Mouse (Mus musculus): Measurements from ENCODE around the gene Phf20. TPM values are rescaled to one million over a fixed set of nuclear protein-coding genes. Genes with fewer than 3 reads are reported as not detected.

Phf20 gene
- polyA plus RNA-seq (2014; fragmentation: Illumina TruSeq; extraction: RNeasy Lipid Tissue Mini Kit (QIAGEN cat#74804); ENCODE audit: low read depth, low replicate concordance), result 37.5 TPM

DNA sequence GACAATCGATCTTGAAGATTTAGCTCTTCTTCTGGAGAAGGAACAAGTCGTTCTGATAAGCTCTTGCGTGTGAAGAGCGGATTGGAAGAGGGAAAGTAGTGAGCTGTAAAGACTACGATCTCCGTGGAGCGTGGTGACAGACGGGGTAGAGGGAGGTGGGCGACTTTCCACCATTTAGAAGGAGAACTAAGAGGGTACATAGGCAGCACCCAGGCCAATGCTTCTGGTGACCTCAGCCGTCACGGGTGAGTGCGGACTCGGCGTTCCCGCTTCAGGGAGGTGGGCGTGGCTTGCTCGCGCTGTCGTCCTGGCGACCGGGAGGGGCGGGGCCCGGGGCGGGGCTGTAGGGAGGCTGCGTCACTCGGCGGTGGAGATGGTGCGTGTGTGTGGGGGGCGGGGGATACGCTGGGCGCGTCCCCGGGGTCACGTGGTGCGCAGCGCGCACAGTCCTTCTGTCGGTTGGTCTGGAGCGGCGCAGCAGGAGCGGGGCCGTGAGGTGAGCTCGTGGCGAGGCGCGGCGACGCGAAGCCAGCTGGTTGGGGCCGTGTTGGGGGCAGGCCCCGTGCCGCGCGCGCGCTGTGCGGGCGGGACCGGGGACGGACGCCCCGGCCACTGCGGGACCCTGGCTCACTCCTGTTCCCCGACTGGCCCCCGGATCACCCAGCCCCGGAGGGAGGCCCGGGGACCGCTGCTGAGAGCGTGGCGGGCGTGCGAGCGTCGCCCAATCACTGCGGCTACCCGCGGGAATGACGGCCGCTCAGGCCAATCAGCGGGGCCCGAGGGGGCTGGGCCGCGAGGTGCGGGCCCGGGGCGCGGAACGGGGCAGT is at the start of gene Phf20:
TSS of gene Phf20 (plus strand) at position 165 of the 827 bp plus-strand sequence.

DNA sequence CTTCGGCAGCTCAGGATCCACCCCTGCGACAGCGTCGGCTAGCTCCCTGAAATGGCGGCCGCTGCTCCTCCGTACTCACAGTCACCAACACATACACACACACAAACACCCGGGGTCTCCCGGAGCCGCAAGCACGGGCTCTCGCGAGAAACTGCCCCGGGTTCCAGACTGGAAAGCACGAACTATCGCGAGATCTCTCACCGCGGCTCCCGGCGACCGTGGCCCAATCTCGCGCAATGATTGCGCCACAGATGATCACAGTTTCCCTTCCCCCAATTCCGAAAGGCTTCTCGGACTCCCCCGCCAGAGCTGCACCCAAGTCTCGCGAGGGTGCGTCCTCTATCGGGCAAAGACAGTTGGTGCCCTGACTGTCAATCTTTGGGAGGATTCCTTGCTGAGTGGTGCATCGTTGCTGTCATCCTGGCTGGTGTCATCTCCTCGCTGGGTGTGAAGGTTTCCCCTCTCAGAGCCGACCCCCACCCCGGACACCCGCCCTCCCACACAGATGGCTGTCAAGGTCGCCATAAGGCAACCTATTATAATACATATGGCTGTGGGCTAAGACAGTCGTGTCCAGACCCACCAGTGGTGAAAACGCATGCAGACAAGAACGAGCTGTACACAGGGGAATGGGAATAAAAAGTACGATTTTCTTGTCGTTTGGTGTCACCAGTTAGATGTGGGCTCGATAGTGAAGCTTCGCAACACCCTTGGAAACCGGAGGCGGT is 16.0 kb upstream of the Phf20 start, which contains the start of gene Rbm39:
TSS of gene Rbm39 (minus strand) at position 145 of the 728 bp plus-strand sequence.

DNA sequence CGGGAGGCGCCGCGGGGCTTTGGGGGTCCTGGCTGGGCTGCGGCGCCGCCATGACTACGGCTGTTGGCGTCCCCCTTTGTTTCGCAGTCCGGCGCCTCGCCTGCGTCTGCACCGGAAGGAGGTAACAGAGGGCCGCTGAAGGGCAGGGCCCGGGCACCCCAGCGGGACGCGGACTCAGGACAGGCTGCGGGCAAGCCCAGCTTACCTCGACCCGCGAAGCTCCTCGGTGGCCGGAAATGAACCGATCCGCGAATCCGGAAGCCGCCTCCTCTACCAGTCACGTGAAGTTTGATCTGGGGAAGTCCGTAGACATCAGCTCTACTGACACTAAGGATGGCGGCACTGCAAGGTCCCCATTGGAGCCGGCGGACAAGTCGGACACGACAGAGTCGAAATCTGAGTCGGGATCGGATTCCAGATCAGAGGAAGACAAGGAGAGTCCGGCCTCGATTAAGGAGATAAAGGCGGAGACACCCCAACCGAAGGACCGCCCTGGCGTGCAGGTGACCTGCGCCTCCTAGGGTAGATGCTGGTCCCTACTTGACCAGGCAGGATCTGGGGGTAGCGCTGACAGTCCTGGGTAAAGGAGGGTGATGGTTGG is 116.1 kb downstream of the Phf20 start, which contains the start of the genes Cnbd2 and Scand1:
TSS of gene Cnbd2 (plus strand) at position 3 of the 601 bp plus-strand sequence.
TSS of gene Scand1 (minus strand) at position 408 of the 601 bp plus-strand sequence.

Other genes with a start within 250 kb of the Phf20 start
- 1.7 TPM for gene Cep250, start 240.0 kb upstream of the Phf20 start, polyA plus RNA-seq (2014; fragmentation: Illumina TruSeq; extraction: RNeasy Lipid Tissue Mini Kit (QIAGEN cat#74804); ENCODE audit: low read depth, low replicate concordance)
- gene 6430550D23Rik, start 188.5 kb upstream of the Phf20 start, polyA plus RNA-seq (2014; fragmentation: Illumina TruSeq; extraction: RNeasy Lipid Tissue Mini Kit (QIAGEN cat#74804); ENCODE audit: low read depth, low replicate concordance), result 12.2 TPM
- 35.8 TPM for gene Ergic3, start 188.4 kb upstream of the Phf20 start, polyA plus RNA-seq (2014; fragmentation: Illumina TruSeq; extraction: RNeasy Lipid Tissue Mini Kit (QIAGEN cat#74804); ENCODE audit: low read depth, low replicate concordance)
- 0.14 TPM for gene Fer1l4, start 143.5 kb upstream of the Phf20 start, polyA plus RNA-seq (2014; fragmentation: Illumina TruSeq; extraction: RNeasy Lipid Tissue Mini Kit (QIAGEN cat#74804); ENCODE audit: low read depth, low replicate concordance)
- 16.1 TPM for gene Spag4, start 131.3 kb upstream of the Phf20 start, polyA plus RNA-seq (2014; fragmentation: Illumina TruSeq; extraction: RNeasy Lipid Tissue Mini Kit (QIAGEN cat#74804); ENCODE audit: low read depth, low replicate concordance)
- 11.2 TPM for gene Cpne1, start 84.5 kb upstream of the Phf20 start, polyA plus RNA-seq (2014; fragmentation: Illumina TruSeq; extraction: RNeasy Lipid Tissue Mini Kit (QIAGEN cat#74804); ENCODE audit: low read depth, low replicate concordance)
- gene Rbm12, start 84.5 kb upstream of the Phf20 start, polyA plus RNA-seq (2014; fragmentation: Illumina TruSeq; extraction: RNeasy Lipid Tissue Mini Kit (QIAGEN cat#74804); ENCODE audit: low read depth, low replicate concordance), result 17.9 TPM
- 7.8 TPM for gene Gm28036, start 69.4 kb upstream of the Phf20 start, polyA plus RNA-seq (2014; fragmentation: Illumina TruSeq; extraction: RNeasy Lipid Tissue Mini Kit (QIAGEN cat#74804); ENCODE audit: low read depth, low replicate concordance)
- 2.8 TPM for gene Romo1, start 52.4 kb upstream of the Phf20 start, polyA plus RNA-seq (2014; fragmentation: Illumina TruSeq; extraction: RNeasy Lipid Tissue Mini Kit (QIAGEN cat#74804); ENCODE audit: low read depth, low replicate concordance)
- 35.2 TPM for gene Nfs1, start 52.3 kb upstream of the Phf20 start, polyA plus RNA-seq (2014; fragmentation: Illumina TruSeq; extraction: RNeasy Lipid Tissue Mini Kit (QIAGEN cat#74804); ENCODE audit: low read depth, low replicate concordance)
- gene Rbm39, start 16.2 kb upstream of the Phf20 start, polyA plus RNA-seq (2014; fragmentation: Illumina TruSeq; extraction: RNeasy Lipid Tissue Mini Kit (QIAGEN cat#74804); ENCODE audit: low read depth, low replicate concordance), result 296 TPM
- gene Cnbd2, start 115.8 kb downstream of the Phf20 start, polyA plus RNA-seq (2014; fragmentation: Illumina TruSeq; extraction: RNeasy Lipid Tissue Mini Kit (QIAGEN cat#74804); ENCODE audit: low read depth, low replicate concordance), result 165 TPM
- gene Scand1, start 116.2 kb downstream of the Phf20 start, polyA plus RNA-seq (2014; fragmentation: Illumina TruSeq; extraction: RNeasy Lipid Tissue Mini Kit (QIAGEN cat#74804); ENCODE audit: low read depth, low replicate concordance), result not detected
- 1.4 TPM for gene Epb41l1, start 224.4 kb downstream of the Phf20 start, polyA plus RNA-seq (2014; fragmentation: Illumina TruSeq; extraction: RNeasy Lipid Tissue Mini Kit (QIAGEN cat#74804); ENCODE audit: low read depth, low replicate concordance)

Measured in testis, adult 10 weeks (tissue).